Mouse (Mus musculus): ENCODE measurements at regions not wholly inside any gene's neighbourhood (a gene's known extent, or its start where the extent isn't known, plus 50 kb on each side); places are given as distances from the start of the nearest gene placed in this dataset.

GRCm38 (mm10) chr15:61654846-61655245, 732.0 kb upstream of the A1bg start:
- no peak overlapping the region for H3K4me3 ChIP-seq
- H3K9ac ChIP-seq, result no peak overlapping the region
- no peaks in the 10 kb centered on the region for H3K36me3 ChIP-seq
- H3K4me2 ChIP-seq (replicated peaks), result no peak overlapping the region
- H3K9me3 ChIP-seq, result no peaks in the 10 kb centered on the region
- 97% methylated on average over 1 of the region's 1 CpGs for WGBS
- no peaks in the 10 kb centered on the region for H3K27me3 ChIP-seq
- H3K27ac ChIP-seq, result no peak overlapping the region
- H3K4me1 ChIP-seq, result 0 out of 2 replicates have a peak, but pooled peaks cover 3% of the 10 kb centered on the region
- no peak for ATAC-seq (ENCODE audit: low FRiP score, low read depth)

- no peak for ATAC-seq (ENCODE audit: low FRiP score, low read depth)
- Histone ChIP-seq H3K36me3 (no peaks in the 10 kb centered on the region), H3K9ac (no peak overlapping the region), H3K9me3 (no peaks in the 10 kb centered on the region), H3K4me2 (replicated peaks) (no peak overlapping the region), H3K27me3 (no peaks in the 10 kb centered on the region), H3K4me3 (no peak overlapping the region), H3K4me1 (0 out of 2 replicates have a peak, but pooled peaks cover 3% of the 10 kb centered on the region), H3K27ac (no peak overlapping the region)
- WGBS, result 85% methylated on average over 1 of the region's 1 CpGs
Measured at GRCm38 (mm10) chr15:61653853-61654252, 731.0 kb upstream of the A1bg start.

- no peak for ATAC-seq (ENCODE audit: low FRiP score, low read depth)
- no peaks in the 10 kb centered on the region for H3K4me1 ChIP-seq
- no peaks in the 10 kb centered on the region for H3K36me3 ChIP-seq
- no peak overlapping the region for H3K9ac ChIP-seq
- H3K4me2 ChIP-seq (replicated peaks), result no peak overlapping the region
- no peaks in the 10 kb centered on the region for H3K27me3 ChIP-seq
- H3K4me3 ChIP-seq, result no peak overlapping the region
- 50% methylated on average over 8 of the region's 8 CpGs for WGBS
- H3K9me3 ChIP-seq, result no peaks in the 10 kb centered on the region
- no peak overlapping the region for H3K27ac ChIP-seq
Measured at GRCm38 (mm10) chr15:61618638-61619500, 696.1 kb upstream of the A1bg start.

GRCm38 (mm10) chr15:61610662-61611061, 687.9 kb upstream of the A1bg start:
- WGBS, result 74% methylated on average over 3 of the region's 3 CpGs
- Histone ChIP-seq H3K27ac (no peak overlapping the region), H3K9me3 (no peaks in the 10 kb centered on the region), H3K4me2 (replicated peaks) (no peak overlapping the region), H3K9ac (no peak overlapping the region), H3K4me3 (no peak overlapping the region), H3K27me3 (no peaks in the 10 kb centered on the region), H3K4me1 (no peaks in the 10 kb centered on the region), H3K36me3 (no peaks in the 10 kb centered on the region)
- ATAC-seq (ENCODE audit: low FRiP score, low read depth), result no peak

GRCm38 (mm10) chr15:61609656-61610055, 686.8 kb upstream of the A1bg start:
- H3K4me1 ChIP-seq, result no peaks in the 10 kb centered on the region
- H3K36me3 ChIP-seq, result no peaks in the 10 kb centered on the region
- no peak overlapping the region for H3K4me3 ChIP-seq
- no peaks in the 10 kb centered on the region for H3K27me3 ChIP-seq
- ATAC-seq (ENCODE audit: low FRiP score, low read depth), result peak; percentile 32; the same call in 1 of the 2 replicates
- no peaks in the 10 kb centered on the region for H3K9me3 ChIP-seq
- no peak overlapping the region for H3K9ac ChIP-seq
- no peak overlapping the region for H3K4me2 ChIP-seq (replicated peaks)
- WGBS, result 77% methylated on average over 6 of the region's 6 CpGs
- no peak overlapping the region for H3K27ac ChIP-seq

GRCm38 (mm10) chr15:61608301-61608731, 685.5 kb upstream of the A1bg start:
- WGBS, result 61% methylated on average over 6 of the region's 6 CpGs

GRCm38 (mm10) chr15:61599734-61600133, 676.9 kb upstream of the A1bg start:
- no peaks in the 10 kb centered on the region for H3K9me3 ChIP-seq
- H3K9ac ChIP-seq, result no peak overlapping the region
- H3K4me3 ChIP-seq, result no peak overlapping the region
- H3K27ac ChIP-seq, result no peak overlapping the region
- no peak for ATAC-seq (ENCODE audit: low FRiP score, low read depth)
- no peaks in the 10 kb centered on the region for H3K27me3 ChIP-seq
- 78% methylated on average over 6 of the region's 6 CpGs for WGBS
- no peaks in the 10 kb centered on the region for H3K36me3 ChIP-seq
- no peak overlapping the region for H3K4me2 ChIP-seq (replicated peaks)
- H3K4me1 ChIP-seq, result no peaks in the 10 kb centered on the region

More at GRCm38 (mm10) chr15:61608301-61608731, 685.5 kb upstream of the A1bg start:
- H3K9ac ChIP-seq, result no peak overlapping the region
- no peaks in the 10 kb centered on the region for H3K27me3 ChIP-seq
- H3K4me1 ChIP-seq, result no peaks in the 10 kb centered on the region
- no peak overlapping the region for H3K27ac ChIP-seq
- H3K4me3 ChIP-seq, result no peak overlapping the region
- H3K36me3 ChIP-seq, result no peaks in the 10 kb centered on the region
- H3K9me3 ChIP-seq, result no peaks in the 10 kb centered on the region
- H3K4me2 ChIP-seq (replicated peaks), result no peak overlapping the region
- no peak for ATAC-seq (ENCODE audit: low FRiP score, low read depth)

GRCm38 (mm10) chr15:61596318-61596717, 673.5 kb upstream of the A1bg start:
- Histone ChIP-seq H3K27ac (no peak overlapping the region), H3K4me3 (no peak overlapping the region), H3K9ac (no peak overlapping the region), H3K27me3 (no peaks in the 10 kb centered on the region), H3K4me1 (no peaks in the 10 kb centered on the region), H3K36me3 (no peaks in the 10 kb centered on the region), H3K4me2 (replicated peaks) (no peak overlapping the region), H3K9me3 (no peaks in the 10 kb centered on the region)
- no peak for ATAC-seq (ENCODE audit: low FRiP score, low read depth)
- WGBS, result 61% methylated on average over 4 of the region's 4 CpGs

GRCm38 (mm10) chr15:61588956-61589355, 666.1 kb upstream of the A1bg start:
- Histone ChIP-seq H3K27me3 (no peaks in the 10 kb centered on the region), H3K9me3 (no peaks in the 10 kb centered on the region), H3K4me2 (replicated peaks) (no peak overlapping the region), H3K36me3 (no peaks in the 10 kb centered on the region), H3K27ac (no peak overlapping the region), H3K4me1 (no peaks in the 10 kb centered on the region), H3K9ac (no peak overlapping the region), H3K4me3 (no peak overlapping the region)
- no peak for ATAC-seq (ENCODE audit: low FRiP score, low read depth)
- WGBS, result 83% methylated on average over 5 of the region's 5 CpGs

- no peak overlapping the region for H3K27ac ChIP-seq
- H3K9me3 ChIP-seq, result no peaks in the 10 kb centered on the region
- no peak overlapping the region for H3K9ac ChIP-seq
- no peak for ATAC-seq (ENCODE audit: low FRiP score, low read depth)
- no peak overlapping the region for H3K4me2 ChIP-seq (replicated peaks)
- H3K4me3 ChIP-seq, result no peak overlapping the region
- H3K4me1 ChIP-seq, result no peaks in the 10 kb centered on the region
- 44% methylated on average over 2 of the region's 2 CpGs for WGBS
- no peaks in the 10 kb centered on the region for H3K36me3 ChIP-seq
- H3K27me3 ChIP-seq, result no peaks in the 10 kb centered on the region
Measured at GRCm38 (mm10) chr15:61582335-61582734, 659.5 kb upstream of the A1bg start.

- Histone ChIP-seq H3K27me3 (no peaks in the 10 kb centered on the region), H3K9ac (no peak overlapping the region), H3K4me3 (no peak overlapping the region), H3K9me3 (no peaks in the 10 kb centered on the region), H3K4me2 (replicated peaks) (no peak overlapping the region), H3K4me1 (no peaks in the 10 kb centered on the region), H3K27ac (no peak overlapping the region), H3K36me3 (no peaks in the 10 kb centered on the region)
- no peak for ATAC-seq (ENCODE audit: low FRiP score, low read depth)
Measured at GRCm38 (mm10) chr15:61563347-61563746, 640.5 kb upstream of the A1bg start.

GRCm38 (mm10) chr15:61562252-61562651, 639.4 kb upstream of the A1bg start:
- Histone ChIP-seq H3K4me2 (replicated peaks) (no peak overlapping the region), H3K4me3 (no peak overlapping the region), H3K9me3 (no peaks in the 10 kb centered on the region), H3K36me3 (no peaks in the 10 kb centered on the region), H3K27me3 (no peaks in the 10 kb centered on the region), H3K9ac (no peak overlapping the region), H3K27ac (no peak overlapping the region), H3K4me1 (no peaks in the 10 kb centered on the region)
- ATAC-seq (ENCODE audit: low FRiP score, low read depth), result no peak
- 12% methylated on average over 2 of the region's 2 CpGs for WGBS

GRCm38 (mm10) chr15:61553908-61554307, 631.1 kb upstream of the A1bg start:
- no peaks in the 10 kb centered on the region for H3K36me3 ChIP-seq
- H3K4me3 ChIP-seq, result no peak overlapping the region
- no peak overlapping the region for H3K9ac ChIP-seq
- H3K9me3 ChIP-seq, result no peaks in the 10 kb centered on the region
- no peak overlapping the region for H3K4me2 ChIP-seq (replicated peaks)
- no peak for ATAC-seq (ENCODE audit: low FRiP score, low read depth)
- no peak overlapping the region for H3K27ac ChIP-seq
- H3K4me1 ChIP-seq, result no peaks in the 10 kb centered on the region
- H3K27me3 ChIP-seq, result no peaks in the 10 kb centered on the region
- 88% methylated on average over 2 of the region's 2 CpGs for WGBS

Data from limb, embryonic 13.5 days (tissue).